Mouse (Mus musculus): ENCODE results near the gene Lmcd1. TPM values are rescaled to one million over a fixed set of nuclear protein-coding genes. Genes with fewer than 3 reads are reported as not detected.

The Lmcd1 gene
- total RNA-seq, 2 experiments from 2014 or later, result 62.6 to 127 TPM

DNA sequence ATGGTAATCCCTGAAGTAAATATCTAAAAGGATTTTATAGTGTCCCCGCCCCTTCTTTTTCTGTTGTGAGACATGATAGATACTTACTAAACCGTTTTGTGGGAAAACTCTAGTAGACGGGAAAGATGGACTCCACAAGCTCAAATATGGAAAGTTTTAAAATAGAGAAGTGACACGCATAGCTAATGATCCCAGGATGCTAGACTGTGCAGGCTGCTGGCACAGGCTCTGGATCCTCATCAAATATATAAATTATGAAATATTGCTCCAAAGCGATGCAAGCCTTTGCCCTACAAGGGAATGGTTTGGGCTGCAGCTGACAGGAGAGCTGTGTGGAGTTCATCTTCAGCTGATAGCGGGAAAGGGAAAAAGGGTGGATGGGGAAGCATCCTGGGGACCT lies 64.1 kb downstream of the Lmcd1 start:
- DNase-seq, result no peak
- intact Hi-C loops (cut with DNase I), result no loop called here

DNA sequence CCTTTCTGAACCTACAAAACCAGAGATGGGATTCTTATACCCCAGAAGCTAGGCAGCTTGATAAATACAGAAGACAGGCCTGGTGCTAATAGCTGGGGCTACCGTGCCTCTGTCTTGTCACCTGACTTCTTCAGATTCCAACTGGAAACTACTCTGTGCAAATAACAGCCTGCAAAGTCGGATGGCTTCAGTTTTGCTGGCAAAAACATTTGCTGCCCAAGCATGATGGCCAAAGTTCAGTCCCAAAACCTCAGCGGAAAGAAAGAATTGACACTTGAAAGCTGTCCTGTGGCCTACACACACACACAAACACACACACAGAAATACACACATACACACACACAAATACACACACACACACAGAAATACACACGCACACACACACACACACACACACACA lies 65.5 kb downstream of the Lmcd1 start:
- intact Hi-C loops (cut with DNase I), result no loop called here

DNA sequence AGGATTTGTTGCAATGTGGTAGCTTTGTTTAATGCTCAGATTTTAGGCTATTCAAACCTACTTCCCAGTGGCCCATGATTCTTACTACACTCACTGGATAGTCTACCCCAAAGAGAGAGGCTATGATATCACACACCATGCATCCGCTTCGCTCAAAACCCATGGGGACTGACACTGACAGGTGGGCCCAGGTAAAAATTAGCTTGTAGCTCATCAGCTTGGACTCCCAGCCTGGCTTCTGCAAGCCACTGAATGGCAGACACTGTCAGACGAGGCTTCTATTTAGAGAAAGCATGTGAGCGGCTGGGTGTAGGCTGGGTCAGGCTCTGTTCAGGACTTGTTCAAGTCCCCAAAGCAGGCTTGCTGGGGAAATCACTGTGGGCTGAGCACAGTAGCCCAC lies 76.9 kb downstream of the Lmcd1 start:
- intact Hi-C loops (cut with DNase I), result no loop called here
- no peak for DNase-seq

More for the DNA sequence above, 65.5 kb downstream of the Lmcd1 start:
- no peak for DNase-seq

DNA sequence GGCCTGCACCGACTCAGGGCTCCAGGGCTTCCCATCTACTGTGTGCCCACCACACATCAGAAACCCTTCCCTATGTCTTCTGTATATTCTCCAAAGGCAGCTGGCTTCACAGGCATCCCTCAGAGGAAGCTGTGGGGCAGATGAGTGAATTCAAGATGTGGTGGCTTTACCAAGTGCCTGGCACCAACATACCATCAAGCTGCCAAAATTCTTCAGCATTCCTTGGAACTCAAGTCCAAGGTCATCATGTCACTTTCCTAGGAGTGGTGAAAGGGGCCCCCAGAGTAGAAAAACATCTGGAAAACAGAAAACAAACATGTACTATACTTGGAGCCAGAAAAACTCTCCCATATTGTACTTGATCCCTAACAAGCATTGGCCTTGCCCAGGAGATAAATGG lies 85.8 kb downstream of the Lmcd1 start:
- no peak for DNase-seq
- intact Hi-C loops (cut with DNase I), result loop anchor here (1.0 kb wide), 1 partner anchor 152 kb away; no protein-coding TSS in a partner anchor

DNA sequence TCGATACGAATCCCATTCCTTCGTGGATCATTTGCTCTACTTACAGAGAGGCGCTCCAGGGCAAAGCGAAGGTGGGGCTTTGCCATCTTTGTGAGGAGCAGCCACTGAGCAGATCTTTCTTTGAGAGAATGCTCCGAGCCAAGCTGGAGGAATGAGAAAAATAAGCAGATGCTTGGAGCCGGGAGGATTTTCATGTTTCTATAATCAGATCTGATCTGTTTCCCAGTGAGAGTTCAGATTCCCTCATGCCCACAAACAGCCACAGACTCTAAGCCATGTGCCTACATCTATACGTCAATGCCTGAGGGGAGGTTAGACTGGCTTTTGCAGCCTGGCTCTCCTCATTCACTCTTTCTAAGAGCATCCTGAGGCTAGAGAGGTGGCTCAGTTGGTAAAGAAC lies 87.1 kb downstream of the Lmcd1 start:
- intact Hi-C loops (cut with DNase I), result no loop called here
- no peak for DNase-seq

DNA sequence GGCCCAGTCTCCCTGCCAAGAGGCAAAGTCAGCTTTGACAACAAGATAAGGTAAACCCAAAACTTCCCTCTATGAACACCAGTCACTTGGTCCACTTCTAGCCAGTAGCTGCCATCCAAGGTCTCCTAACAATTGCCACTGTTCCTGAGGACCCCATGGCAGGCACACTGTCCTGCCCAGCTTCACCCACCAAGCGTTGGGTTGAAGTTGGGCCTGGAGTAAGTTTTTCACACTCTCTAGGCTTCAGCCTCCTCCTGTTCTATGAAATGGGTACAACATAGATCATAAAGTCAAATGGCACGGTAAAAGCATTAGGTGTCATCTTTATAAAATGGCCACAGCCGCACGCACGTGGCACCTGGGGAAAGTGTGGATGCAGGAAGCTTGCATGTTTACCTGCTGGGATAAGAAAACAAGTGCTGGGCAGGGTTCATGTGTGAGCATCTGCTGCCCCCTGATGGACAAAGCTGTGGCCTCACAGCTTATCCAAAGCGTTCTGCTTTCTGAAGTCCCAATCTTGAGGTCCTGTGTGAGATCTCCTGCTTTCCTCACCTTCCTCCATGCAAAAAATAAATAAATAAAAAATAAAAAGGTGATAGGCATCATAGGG lies 88.9 kb downstream of the Lmcd1 start:
- intact Hi-C loops (cut with DNase I), result no loop called here
- peak; percentile 57 to 61 for DNase-seq

DNA sequence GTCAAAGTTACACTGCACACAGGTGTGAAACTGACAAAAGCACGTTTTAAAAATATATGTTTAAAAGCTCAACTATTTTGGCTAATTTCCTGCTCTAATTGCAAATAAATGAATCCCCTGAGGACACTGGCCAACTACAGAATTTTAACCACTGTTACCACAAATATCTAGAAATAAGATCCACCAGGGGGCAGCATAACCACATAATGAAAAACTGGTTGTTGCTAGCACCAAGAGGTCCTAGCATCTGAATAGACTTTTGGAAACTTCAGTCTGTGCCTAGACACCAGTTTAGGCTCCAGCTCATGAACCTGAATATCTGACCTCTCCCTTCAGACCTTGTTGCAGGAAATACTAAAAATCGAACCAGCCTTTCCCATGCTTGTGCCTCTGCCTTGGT lies 91.0 kb downstream of the Lmcd1 start:
- no peak for DNase-seq
- intact Hi-C loops (cut with DNase I), result no loop called here

DNA sequence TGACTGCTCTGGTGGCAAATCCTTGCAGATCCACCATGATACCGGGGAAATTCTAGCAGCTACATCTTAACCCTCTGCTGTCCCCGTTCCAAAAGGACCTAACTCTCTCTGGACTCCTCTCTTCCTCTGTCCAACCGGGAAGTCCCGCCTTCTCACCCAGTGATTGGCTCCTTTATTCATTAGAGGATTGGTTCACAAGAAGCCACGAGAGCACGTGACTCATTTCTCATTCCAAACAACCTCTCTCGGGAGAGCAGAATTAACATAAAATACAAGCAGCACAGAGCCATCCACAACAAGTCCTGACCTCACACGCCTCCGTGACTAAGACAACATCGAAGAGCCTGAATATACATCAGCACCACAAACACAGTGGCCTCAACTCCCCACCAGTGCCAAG lies 91.7 kb downstream of the Lmcd1 start:
- intact Hi-C loops (cut with DNase I), result no loop called here
- DNase-seq, result no peak

DNA sequence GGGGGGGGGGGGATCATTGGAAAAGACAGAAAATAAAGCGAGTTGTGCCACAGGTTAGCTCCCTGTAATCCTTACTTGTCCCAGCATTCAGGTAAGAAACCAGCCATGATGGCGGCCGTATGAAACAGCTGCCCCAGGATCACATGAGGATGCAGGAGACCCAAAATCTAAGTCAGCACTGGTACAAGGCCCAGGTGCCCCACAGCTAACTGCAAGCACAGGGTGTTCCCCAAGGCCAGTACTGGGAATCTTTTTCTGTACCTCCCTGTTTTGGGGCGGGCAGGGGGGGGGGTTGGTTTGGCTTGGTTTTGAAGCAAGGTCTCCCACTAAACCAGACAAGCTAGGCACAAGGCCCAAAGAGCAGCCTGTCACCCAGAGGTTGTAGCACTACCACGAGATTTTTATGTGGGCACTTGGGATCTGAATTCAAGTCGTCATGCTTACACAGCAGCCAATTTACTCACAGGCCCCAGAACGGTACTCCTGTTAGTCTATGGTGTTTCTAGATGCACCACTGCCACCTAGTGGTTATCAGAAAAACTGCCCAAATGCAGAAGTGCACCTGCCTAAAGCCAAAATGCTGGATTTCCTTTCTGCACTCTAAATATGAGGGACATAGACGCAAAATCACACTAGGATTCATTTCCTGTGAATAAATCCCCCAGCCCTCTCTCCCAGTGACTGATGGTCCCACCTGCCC lies 100.5 kb downstream of the Lmcd1 start:
- DNase-seq, result no peak
- intact Hi-C loops (cut with DNase I), result no loop called here

DNA sequence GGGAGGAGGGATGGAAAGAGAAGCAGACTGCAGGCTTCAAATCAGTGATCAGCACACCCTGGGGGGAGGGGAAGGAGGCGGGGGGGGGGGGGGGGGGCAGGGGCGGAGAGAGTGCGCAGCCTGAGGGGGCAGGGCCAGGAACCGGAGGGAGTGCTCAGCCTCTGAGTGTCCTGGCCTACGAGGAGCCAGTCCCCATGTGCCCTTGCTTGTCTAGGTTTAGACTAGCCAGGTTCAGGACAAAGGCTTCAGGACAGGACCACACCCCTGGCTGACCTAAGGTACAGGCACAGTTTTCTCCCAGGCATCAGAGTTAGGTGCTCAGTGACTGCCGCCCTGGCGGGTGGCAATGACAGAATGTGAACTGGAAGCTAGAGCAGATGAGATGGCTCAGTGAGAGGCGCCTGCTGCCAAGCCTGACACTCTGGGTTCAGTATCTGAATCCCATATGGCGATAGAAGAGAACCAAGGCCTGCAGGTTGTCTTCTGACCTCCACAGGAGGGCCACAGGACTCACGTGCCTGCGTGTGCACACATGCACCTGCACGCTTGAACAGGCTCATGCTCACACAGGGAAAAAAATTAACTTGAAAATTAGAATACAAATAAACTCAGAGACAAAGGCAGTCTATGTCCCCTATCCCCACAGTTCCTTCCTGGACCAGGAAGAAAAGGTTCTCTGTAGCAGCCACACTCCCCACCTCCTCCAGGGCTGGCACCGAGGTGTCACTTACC lies 102.3 kb downstream of the Lmcd1 start:
- no peak for DNase-seq
- intact Hi-C loops (cut with DNase I), result no loop called here

DNA sequence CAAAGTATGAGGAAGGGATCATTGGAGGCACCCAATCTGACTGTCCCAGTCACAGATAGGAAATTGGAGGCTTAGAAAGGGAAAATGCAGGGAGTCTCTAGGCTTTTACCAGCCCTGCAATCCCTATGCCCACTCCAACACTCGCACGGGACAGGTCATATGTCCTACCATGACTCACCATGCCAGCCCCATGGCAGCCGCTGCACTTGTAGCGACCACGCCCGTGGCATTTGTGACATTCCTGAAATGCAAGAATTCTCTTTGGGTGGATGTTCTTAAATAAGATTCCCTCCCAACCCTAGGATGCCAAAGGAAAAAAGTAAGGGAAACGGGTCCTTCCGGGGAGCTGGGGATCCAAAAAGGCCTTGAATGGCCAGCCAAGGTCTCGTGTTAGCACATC lies 105.5 kb downstream of the Lmcd1 start:
- DNase-seq, result no peak
- intact Hi-C loops (cut with DNase I), result no loop called here

Other genes with a start within 250 kb of the Lmcd1 start
- gene Ssu2, start 114.3 kb downstream of the Lmcd1 start, total RNA-seq (2021), result under 1 TPM; 0.64 to 0.96 TPM
- gene Cav3, start 185.7 kb downstream of the Lmcd1 start, total RNA-seq (2021), result 10 to 100 TPM; 77.5 to 89.4 TPM
- gene Oxtr, start 216.2 kb downstream of the Lmcd1 start, total RNA-seq (2021), result under 1 TPM; 0.07 to 0.08 TPM